Mouse (Mus musculus) layer of hippocampus, adult 2 months (tissue): ENCODE measurements around the gene Plxna4. TPM values are rescaled to one million over a fixed set of nuclear protein-coding genes. Genes with fewer than 3 reads are reported as not detected.

Experiments used
- DNase-seq, 2 experiments: peaks; one replicate each; pipeline ENCODE4 v3.0.0; 2022; ENCODE audit warnings: low spot score in 2 of 2
- H3K27ac ChIP-seq: fragments of 200-600 bp; 2 replicates; pipeline ENCODE4 v1.8.1; 2022
- H3K4me3 ChIP-seq: fragments of 200-600 bp; 2 replicates; pipeline ENCODE4 v1.8.1; 2022; ENCODE audit warnings: mild to moderate bottlenecking
- CTCF ChIP-seq: fragments of 200-600 bp; conservative IDR thresholded peaks from 2 replicates; pipeline ENCODE4 v1.8.1; 2022; ENCODE audit warnings: antibody characterized with exemption, mild to moderate bottlenecking, moderate library complexity
- total RNA-seq, 2 experiments: library from RNA; stranded (reverse); gene quantifications; 2 replicates each; pipeline ENCODE4 v1.2.3; 2021

The Plxna4 gene
- total RNA-seq, 2 experiments from 2014 or later = 126 to 131 TPM

DNA sequence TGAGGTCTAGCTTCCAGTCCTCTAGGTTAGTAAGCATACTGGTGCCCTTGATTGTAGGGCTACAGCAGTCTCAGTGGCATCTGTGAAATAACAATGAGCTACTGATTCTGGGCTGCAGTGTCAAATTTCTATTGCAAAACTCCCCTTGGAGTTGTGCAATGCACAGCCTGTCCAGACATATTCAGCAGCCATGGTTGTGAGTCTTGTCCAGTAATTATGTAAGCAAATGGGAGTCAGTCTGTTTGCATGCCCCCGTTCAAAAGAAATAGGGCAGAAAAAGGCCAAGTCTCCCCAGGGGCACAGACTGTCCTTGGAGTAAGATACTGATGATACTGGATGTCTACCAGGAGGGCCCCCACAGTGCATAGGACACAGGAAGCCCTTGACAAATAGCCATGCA is 420.3 kb downstream of the Plxna4 start:
- DNase-seq = no peak
- no peak for TF ChIP-seq CTCF
- Histone ChIP-seq H3K27ac (peak overlapping the region; percentile 59), H3K4me3 (no peak overlapping the region)

DNA sequence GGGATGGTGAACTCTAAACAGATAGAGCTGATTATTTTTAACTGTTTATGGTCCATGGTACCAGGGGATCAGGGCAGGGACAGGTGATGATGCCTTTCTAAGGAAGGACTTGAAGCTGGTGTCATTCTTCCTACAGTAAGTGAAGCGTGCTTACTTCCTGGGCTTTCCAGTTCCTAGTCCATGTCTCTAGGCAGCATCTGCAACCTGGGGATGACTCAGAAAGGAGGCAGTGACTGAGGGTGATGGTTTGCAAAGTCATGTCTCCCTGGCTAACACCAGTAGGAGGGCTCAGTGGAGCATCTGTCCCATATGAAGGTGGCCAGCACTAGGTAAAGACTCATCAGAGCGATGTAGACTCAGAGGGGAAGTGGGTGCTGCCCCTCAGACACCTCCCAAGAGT is 427.6 kb downstream of the Plxna4 start:
- DNase-seq = no peak
- no peak for TF ChIP-seq CTCF
- H3K27ac ChIP-seq = peak overlapping the region; percentile 67
- H3K4me3 ChIP-seq = no peak overlapping the region

DNA sequence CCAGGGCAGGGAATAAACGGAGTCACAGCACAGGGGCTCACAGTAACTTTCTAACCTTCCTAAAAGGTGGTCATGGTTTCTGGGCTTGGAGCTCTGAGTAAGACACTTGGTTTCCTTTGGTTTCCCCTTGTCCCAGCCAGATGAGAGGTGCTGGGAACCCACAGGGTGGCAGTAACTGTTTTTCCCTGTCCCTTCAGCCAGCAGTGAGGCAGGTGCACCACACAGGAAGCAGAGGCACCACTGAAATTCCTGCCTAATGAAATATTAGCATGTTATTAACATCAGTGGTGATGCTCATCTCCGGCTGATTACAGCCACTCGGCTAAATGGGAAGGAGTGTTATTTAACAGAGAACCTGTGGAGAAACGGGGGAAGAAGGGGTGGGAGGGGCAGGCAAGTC is 428.1 kb downstream of the Plxna4 start:
- TF ChIP-seq CTCF = no peak
- no peak for DNase-seq
- H3K4me3 ChIP-seq = no peak overlapping the region
- H3K27ac ChIP-seq = peak overlapping the region; percentile 67

DNA sequence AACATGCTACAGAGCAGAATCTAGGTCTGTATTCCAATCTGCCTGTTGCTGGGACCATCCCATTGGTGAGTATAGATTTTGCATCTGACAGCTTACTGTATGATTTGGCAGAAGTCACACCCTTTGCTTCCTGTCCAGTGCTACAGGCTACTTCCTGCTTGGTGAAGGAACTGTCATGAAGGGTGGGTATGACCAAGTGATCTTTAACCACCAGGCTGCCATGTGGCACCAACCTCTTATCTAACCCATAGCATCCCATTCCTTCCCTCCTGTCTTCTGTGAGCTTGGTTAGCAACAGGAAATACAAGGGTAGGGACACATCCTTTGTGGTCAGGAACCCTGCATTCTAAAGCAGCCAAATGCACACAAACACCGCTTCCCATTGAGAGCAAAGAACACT is 429.6 kb downstream of the Plxna4 start:
- H3K4me3 ChIP-seq = no peak overlapping the region
- H3K27ac ChIP-seq = peak overlapping the region; percentile 67; the same call in 1 of the 2 replicates
- no peak for TF ChIP-seq CTCF
- DNase-seq = no peak

DNA sequence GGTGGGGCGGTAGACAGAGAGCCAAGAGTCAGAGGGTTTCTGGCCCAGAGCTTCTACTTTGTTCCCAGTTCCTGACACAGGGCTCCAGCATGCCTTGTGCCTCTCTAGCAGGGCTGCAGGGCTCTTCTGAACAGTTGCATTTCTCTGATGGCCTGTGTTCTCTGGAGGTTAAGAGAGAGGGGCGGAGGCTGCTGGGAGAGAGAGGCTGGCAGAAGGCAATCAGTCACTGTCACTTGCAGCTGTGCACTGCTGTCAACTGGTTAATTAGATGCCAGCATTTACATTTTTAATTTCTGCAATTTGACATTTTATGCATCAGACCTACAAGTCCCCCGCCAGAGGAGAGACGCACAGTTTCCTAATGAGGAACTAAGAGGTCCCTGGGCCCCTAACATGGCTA is 434.8 kb downstream of the Plxna4 start:
- Histone ChIP-seq H3K4me3 (no peak overlapping the region), H3K27ac (no peak overlapping the region)
- peak in 1 of 2 experiments; percentile 3 for DNase-seq
- TF ChIP-seq CTCF = no peak

DNA sequence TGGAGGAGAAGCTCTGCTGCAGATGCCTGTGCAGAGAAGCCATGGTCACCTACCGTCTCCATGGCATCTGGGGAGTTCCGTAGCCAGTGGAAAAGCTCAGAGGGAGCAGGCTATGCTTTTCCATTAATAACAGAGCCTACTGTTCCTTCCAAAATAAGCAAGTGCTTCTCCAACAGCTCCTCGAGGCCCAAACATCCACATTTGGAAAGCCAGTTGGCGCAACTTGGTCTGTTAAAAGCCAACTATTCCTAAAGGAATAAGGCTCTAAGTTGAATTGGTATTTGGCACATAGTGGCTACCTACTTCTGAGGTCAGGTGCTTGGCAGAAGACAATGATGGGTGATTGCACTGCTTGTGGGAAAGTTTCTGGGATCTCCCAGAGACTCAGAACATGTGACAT is 437.2 kb downstream of the Plxna4 start:
- no peak for DNase-seq
- TF ChIP-seq CTCF = no peak
- Histone ChIP-seq H3K27ac (no peak overlapping the region; the same call in 1 of the 2 replicates), H3K4me3 (no peak overlapping the region)

DNA sequence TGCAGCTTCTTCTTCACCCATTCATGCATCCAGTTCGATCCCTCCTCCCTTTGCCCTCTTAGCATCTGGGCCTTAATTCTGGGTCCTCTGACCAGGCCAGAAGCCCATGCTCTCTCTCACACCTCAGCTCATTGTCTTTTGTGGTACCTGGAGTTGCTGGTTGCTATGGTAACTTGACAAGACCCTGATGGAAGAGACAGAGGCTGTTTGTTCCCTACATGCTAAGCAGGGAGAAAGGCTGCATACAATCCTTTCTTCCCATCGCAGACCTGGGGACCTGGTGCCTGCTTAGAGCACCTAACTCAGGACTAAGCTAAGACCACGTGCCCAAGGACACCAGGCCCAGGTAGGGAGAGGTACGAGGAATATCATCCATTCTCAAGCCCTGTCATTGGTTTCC is 443.2 kb downstream of the Plxna4 start:
- TF ChIP-seq CTCF = no peak
- Histone ChIP-seq H3K4me3 (no peak overlapping the region), H3K27ac (peak overlapping the region; percentile 48; the same call in 1 of the 2 replicates)
- DNase-seq = no peak

DNA sequence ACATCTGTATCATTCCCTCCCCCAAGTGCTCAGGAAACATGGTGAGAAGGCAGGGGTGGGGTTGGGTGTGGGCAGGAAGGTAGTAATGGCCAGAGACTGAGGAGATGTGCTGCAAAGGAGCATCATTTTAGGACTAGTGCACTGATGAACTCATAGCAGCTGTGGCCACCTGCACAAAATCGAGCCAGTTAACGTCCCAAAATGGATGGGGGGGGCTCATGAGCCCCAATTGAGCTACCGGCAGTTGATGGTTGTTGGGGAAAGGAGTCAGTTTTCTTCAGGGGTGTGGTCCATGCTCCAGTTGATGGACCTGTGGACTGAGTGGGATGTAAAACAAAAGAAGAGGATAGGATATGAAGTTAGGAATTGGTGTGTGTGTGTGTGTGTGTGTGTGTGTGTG is 448.5 kb downstream of the Plxna4 start:
- DNase-seq = no peak
- no peak overlapping the region for H3K4me3 ChIP-seq
- TF ChIP-seq CTCF = no peak
- H3K27ac ChIP-seq = no peak overlapping the region

DNA sequence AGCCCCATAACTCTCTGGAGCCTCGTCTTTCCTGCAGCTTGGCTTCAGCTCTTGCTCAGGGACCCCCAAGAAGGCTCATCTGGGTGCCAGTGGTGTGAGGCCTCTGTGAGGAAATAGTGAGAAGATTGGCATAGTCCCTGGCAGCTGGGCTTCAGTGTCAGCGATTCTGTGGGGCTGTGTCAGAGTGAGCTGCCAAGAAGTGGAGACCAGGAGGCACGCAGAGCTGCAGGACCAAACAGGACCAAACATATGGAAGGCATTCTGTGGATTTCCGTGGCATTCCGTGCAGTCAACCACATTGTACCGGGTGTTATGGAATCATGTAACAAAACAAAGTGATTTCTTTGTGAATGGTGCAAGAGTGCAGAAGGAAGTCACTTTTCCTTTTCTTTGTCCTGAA is 461.1 kb downstream of the Plxna4 start:
- Histone ChIP-seq H3K4me3 (no peak overlapping the region), H3K27ac (no peak overlapping the region)
- no peak for TF ChIP-seq CTCF
- DNase-seq = no peak

DNA sequence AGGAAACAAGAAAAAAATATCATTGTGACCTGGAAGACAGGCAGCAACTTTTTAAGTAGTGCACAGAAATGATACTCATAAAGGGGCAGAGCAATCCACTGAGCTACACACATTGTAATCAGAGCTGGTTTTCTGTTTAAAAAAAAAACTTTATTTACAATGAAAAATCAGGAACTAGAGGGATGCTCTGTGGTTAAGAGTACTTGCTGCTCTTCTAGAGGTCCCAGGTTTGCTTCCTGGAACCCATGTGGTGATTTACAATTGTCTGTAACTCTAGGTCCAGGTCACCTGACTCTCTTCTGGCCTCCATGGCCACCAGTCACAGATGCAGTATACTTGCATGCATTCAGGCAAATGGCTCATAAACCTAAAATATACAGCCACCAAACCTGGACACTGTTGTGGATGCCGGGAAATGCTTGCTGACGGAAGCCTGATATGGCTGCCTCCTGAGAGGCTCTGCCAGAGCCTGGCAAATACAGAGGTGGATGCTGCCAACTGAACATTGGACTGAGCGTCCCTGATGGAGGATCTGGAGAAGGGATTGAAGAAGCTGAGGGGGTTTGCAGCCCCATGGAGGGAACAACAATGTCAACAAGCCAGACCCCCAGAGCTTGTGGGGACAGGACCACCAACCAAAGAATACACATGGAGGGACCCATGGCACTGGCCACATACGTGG is 465.3 kb downstream of the Plxna4 start:
- H3K4me3 ChIP-seq = no peak overlapping the region
- no peak overlapping the region for H3K27ac ChIP-seq
- no peak for DNase-seq
- no peak for TF ChIP-seq CTCF

DNA sequence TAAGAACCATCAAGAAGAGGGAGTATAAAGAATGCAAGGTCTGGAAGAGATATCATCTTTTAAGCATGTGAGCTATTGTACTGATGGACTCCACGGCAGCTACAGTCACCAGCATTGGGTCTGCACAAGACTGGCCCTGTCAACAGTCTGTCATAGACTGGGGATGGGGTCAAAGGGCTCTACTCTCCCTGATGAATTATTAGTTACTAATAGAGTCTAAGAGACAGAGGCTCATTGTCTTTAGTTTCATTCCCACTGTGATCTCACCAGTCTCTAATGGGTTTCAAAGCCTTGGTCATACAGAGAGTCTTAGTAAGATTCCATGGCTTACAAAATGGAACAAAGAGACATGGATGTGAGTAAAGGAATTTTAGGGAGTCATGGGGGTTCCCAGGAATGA is 467.1 kb downstream of the Plxna4 start:
- Histone ChIP-seq H3K4me3 (no peak overlapping the region), H3K27ac (no peak overlapping the region)
- no peak for TF ChIP-seq CTCF
- DNase-seq = no peak

DNA sequence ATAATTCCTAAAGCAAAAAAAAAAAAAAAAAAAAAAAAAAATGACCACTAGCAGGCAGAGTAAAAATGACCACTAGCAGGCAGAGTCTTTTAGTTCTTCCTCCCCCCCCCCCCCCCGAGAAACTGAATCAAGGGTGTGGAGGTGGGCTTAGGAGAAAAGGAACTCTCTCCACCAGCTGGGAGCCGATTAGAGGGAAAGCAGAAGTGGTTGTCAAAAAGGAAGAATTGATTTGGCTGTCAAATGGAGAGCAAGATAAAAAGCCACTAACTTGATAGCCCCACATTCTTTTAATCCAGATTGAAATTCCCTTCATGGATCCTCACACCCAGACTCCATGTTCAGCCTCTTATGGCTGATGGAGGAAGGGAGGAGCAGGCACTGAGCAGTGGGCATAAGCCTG is 478.8 kb downstream of the Plxna4 start:
- TF ChIP-seq CTCF = no peak
- Histone ChIP-seq H3K4me3 (no peak overlapping the region), H3K27ac (no peak overlapping the region)
- no peak for DNase-seq

DNA sequence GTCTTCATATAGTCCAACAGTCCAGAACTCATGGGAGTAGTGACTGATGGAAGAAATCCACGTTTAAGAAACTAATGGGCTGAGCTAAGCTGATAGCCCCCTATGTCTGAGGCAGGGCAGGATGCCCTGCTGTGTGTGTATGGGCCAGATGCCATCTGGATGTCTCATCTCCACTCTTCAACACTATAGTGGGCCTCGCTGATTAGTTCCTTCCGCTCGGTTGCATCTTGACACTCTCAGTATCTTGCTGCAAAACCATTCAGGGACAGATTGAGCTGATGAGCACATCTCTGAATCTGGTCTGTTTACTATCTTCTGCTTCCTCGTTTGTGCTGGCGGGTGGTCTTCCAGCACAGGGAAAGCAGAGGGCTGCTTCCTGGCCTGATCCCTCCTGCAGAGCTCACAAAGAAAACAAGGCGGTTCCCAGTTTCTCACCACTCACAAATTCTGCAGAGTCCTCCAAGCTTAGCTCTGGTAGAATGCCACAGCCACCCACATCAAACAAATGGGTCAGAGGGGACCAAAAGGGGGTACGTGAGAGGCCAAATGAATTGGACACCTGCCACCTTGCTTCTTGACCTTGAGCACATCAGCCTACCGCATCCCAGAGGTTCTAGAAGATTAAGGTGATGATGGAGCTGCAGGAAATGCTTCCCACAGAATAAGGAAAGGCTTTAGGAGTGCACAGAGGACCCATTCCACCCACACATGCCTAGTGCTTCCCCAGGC is 482.3 kb downstream of the Plxna4 start:
- DNase-seq = no peak
- no peak overlapping the region for H3K27ac ChIP-seq
- TF ChIP-seq CTCF = no peak
- no peak overlapping the region for H3K4me3 ChIP-seq
